In the genomic region with DNA sequence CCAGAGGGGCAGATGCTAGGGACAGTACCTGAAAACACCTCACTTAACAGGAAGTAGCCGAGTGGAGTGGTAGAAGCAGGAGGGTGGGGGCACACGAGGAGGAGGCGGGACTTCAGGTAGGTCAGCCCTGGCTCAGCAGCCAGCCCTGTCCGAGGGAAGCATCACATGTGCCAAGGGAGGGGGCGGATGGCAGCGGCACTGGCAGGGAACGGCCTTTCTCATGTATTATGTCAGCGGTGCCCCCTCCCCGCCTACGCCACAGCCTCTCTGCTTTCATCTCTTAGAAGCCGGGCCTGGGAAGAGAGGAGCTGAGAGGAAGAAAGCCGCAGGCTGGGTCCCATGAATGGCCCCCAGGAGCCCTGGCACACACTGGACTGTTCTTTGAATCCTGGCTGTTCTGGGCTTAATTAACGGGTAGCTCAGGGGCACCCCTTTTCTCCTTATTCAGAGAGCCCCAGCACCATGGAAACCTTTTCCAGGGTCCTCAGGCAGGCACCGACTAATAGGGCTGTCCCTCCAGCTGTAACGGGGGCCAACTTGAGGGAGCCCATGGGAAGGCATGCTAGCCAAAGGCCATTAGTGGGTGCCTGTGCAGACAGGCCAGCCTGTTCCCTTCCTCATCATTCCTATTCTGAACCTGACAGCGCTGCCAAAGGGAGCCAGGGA, we compare ENCODE assay signal across 8 mouse cellular contexts. TPM values are rescaled to one million over a fixed set of nuclear protein-coding genes. Genes with fewer than 3 reads are reported as not detected.
DNase-seq lines count a peak whose midpoint lies in the region; ATAC-seq lines count a peak whose summit lies in the region.

No protein-coding gene starts in this region.

- DNase-seq in Muller cell, postnatal 12 days (ENCODE audit: inconsistent ontology term): peak; percentile 88
- peak; percentile 72 to 82 for DNase-seq in cerebellum, postnatal 14 days
- DNase-seq in hindbrain, embryonic 14.5 days (ENCODE audit: low spot score): peak; percentile 54
- DNase-seq in heart, embryonic 10.5 days (ENCODE audit: low spot score): no peak
- no peak for DNase-seq in ovary, postnatal 10 days (ENCODE audit: low spot score)
- no peak for DNase-seq in testis, postnatal 14 days (ENCODE audit: low spot score)

- no peak overlapping the region for H3K4me2 ChIP-seq in hindbrain, embryonic 14.5 days (replicated peaks)
- H3K4me2 ChIP-seq in limb, embryonic 15.5 days: 0 out of 2 replicates have a peak overlapping the region, but pooled peaks have one; percentile 0
- H3K4me2 ChIP-seq in liver, embryonic 12.5 days: no peak overlapping the region

- H3K27ac ChIP-seq in hindbrain, embryonic 14.5 days: peak overlapping the region; percentile 77
- no peak overlapping the region for H3K27ac ChIP-seq in limb, embryonic 15.5 days
- H3K27ac ChIP-seq in heart, embryonic 10.5 days: no peak overlapping the region
- H3K27ac ChIP-seq in liver, embryonic 12.5 days: no peak overlapping the region

- H3K4me3 ChIP-seq in hindbrain, embryonic 14.5 days (replicated peaks; ENCODE audit: low read length): no peak overlapping the region
- no peak overlapping the region for H3K4me3 ChIP-seq in limb, embryonic 15.5 days
- H3K4me3 ChIP-seq in heart, embryonic 10.5 days: no peak overlapping the region
- H3K4me3 ChIP-seq in liver, embryonic 12.5 days: no peak overlapping the region

- WGBS in hindbrain, embryonic 14.5 days: 19% methylated on average over 16 of the region's 16 CpGs
- 36% methylated on average over 16 of the region's 16 CpGs for WGBS in limb, embryonic 15.5 days
- WGBS in heart, embryonic 10.5 days: 47% methylated on average over 16 of the region's 16 CpGs
- 62% methylated on average over 16 of the region's 16 CpGs for WGBS in liver, embryonic 12.5 days (ENCODE audit: insufficient replicate concordance)

- no peaks in the 10 kb centered on the region for H3K9me3 ChIP-seq in hindbrain, embryonic 14.5 days (ENCODE audit: control insufficient read depth, low read length)
- H3K9me3 ChIP-seq in limb, embryonic 15.5 days: no peaks in the 10 kb centered on the region
- H3K9me3 ChIP-seq in heart, embryonic 10.5 days: no peaks in the 10 kb centered on the region
- H3K9me3 ChIP-seq in liver, embryonic 12.5 days (replicated peaks): no peaks in the 10 kb centered on the region

- peaks cover 24% of the 10 kb centered on the region for H3K4me1 ChIP-seq in hindbrain, embryonic 14.5 days (replicated peaks; ENCODE audit: control insufficient read depth, insufficient read depth, low read length)
- H3K4me1 ChIP-seq in limb, embryonic 15.5 days: peaks cover 42% of the 10 kb centered on the region
- peaks cover 38% of the 10 kb centered on the region for H3K4me1 ChIP-seq in heart, embryonic 10.5 days
- peaks cover 19% of the 10 kb centered on the region for H3K4me1 ChIP-seq in liver, embryonic 12.5 days

- no peaks in the 10 kb centered on the region for H3K27me3 ChIP-seq in hindbrain, embryonic 14.5 days (ENCODE audit: control insufficient read depth, insufficient read depth, low read length)
- H3K27me3 ChIP-seq in limb, embryonic 15.5 days: no peaks in the 10 kb centered on the region
- H3K27me3 ChIP-seq in heart, embryonic 10.5 days (ENCODE audit: insufficient read depth, poor library complexity, severe bottlenecking): 0 out of 2 replicates have a peak, but pooled peaks cover 8% of the 10 kb centered on the region
- H3K27me3 ChIP-seq in liver, embryonic 12.5 days (replicated peaks): peaks cover 17% of the 10 kb centered on the region; the same call in 1 of the 2 replicates

- H3K36me3 ChIP-seq in hindbrain, embryonic 14.5 days (replicated peaks; ENCODE audit: control insufficient read depth, insufficient read depth): no peaks in the 10 kb centered on the region
- peaks cover under 1% of the 10 kb centered on the region; the same call in 1 of the 2 replicates for H3K36me3 ChIP-seq in limb, embryonic 15.5 days
- H3K36me3 ChIP-seq in heart, embryonic 10.5 days: no peaks in the 10 kb centered on the region
- H3K36me3 ChIP-seq in liver, embryonic 12.5 days: no peaks in the 10 kb centered on the region

- H3K9ac ChIP-seq in hindbrain, embryonic 14.5 days: no peak overlapping the region
- H3K9ac ChIP-seq in limb, embryonic 15.5 days: no peak overlapping the region
- no peak overlapping the region for H3K9ac ChIP-seq in liver, embryonic 12.5 days

- ATAC-seq in hindbrain, embryonic 14.5 days (ENCODE audit: low FRiP score): peak; percentile 88
- ATAC-seq in limb, embryonic 15.5 days (ENCODE audit: insufficient number of reproducible peaks, low FRiP score, low TSS enrichment, low read depth): no peak
- ATAC-seq in liver, embryonic 12.5 days: no peak

RNA-seq across cellular contexts. Expression of a gene that starts 10.9 kb away (rescaled TPM):
- polyA plus RNA-seq in hindbrain, embryonic 14.5 days (2014; fragmentation: Nextera tagmentation; extraction: Ambion mirVana): 95.0 and 98.9 TPM in 2 replicates
- 29.9 and 34.1 TPM in 2 replicates for polyA plus RNA-seq in limb, embryonic 15.5 days (2015; fragmentation: Nextera tagmentation; extraction: Ambion mirVana)
- polyA plus RNA-seq in heart, embryonic 10.5 days (2016; fragmentation: Nextera tagmentation; extraction: Ambion mirVana): 23.5 and 32.9 TPM in 2 replicates
- polyA plus RNA-seq in liver, embryonic 12.5 days (2016; fragmentation: Nextera tagmentation; extraction: Ambion mirVana): 13.0 and 15.6 TPM in 2 replicates

RNA-seq across cellular contexts. Expression of a gene that starts 42.4 kb away (rescaled TPM):
- 20.3 and 22.5 TPM in 2 replicates for polyA plus RNA-seq in hindbrain, embryonic 14.5 days (2014; fragmentation: Nextera tagmentation; extraction: Ambion mirVana)
- polyA plus RNA-seq in limb, embryonic 15.5 days (2015; fragmentation: Nextera tagmentation; extraction: Ambion mirVana): 22.3 and 23.7 TPM in 2 replicates
- polyA plus RNA-seq in heart, embryonic 10.5 days (2016; fragmentation: Nextera tagmentation; extraction: Ambion mirVana): 11.4 and 17.9 TPM in 2 replicates
- 7.0 and 7.9 TPM in 2 replicates for polyA plus RNA-seq in liver, embryonic 12.5 days (2016; fragmentation: Nextera tagmentation; extraction: Ambion mirVana)

RNA-seq across cellular contexts. Expression of a gene that starts 45.1 kb away (rescaled TPM):
- polyA plus RNA-seq in hindbrain, embryonic 14.5 days (2014; fragmentation: Nextera tagmentation; extraction: Ambion mirVana): 19.1 and 19.8 TPM in 2 replicates
- 24.4 and 25.7 TPM in 2 replicates for polyA plus RNA-seq in limb, embryonic 15.5 days (2015; fragmentation: Nextera tagmentation; extraction: Ambion mirVana)
- polyA plus RNA-seq in heart, embryonic 10.5 days (2016; fragmentation: Nextera tagmentation; extraction: Ambion mirVana): 18.6 and 19.1 TPM in 2 replicates
- 10.6 and 12.2 TPM in 2 replicates for polyA plus RNA-seq in liver, embryonic 12.5 days (2016; fragmentation: Nextera tagmentation; extraction: Ambion mirVana)

RNA-seq across cellular contexts. Expression of a gene that starts 52.6 kb away (rescaled TPM):
- 25.7 and 30.1 TPM in 2 replicates for polyA plus RNA-seq in hindbrain, embryonic 14.5 days (2014; fragmentation: Nextera tagmentation; extraction: Ambion mirVana)
- 16.9 and 19.7 TPM in 2 replicates for polyA plus RNA-seq in limb, embryonic 15.5 days (2015; fragmentation: Nextera tagmentation; extraction: Ambion mirVana)
- 3.8 and 4.7 TPM in 2 replicates for polyA plus RNA-seq in heart, embryonic 10.5 days (2016; fragmentation: Nextera tagmentation; extraction: Ambion mirVana)
- polyA plus RNA-seq in liver, embryonic 12.5 days (2016; fragmentation: Nextera tagmentation; extraction: Ambion mirVana): 7.4 and 8.3 TPM in 2 replicates

Comparison
In these comparisons a context has a peak if more than half of its experiments do, and no peak if none do; other contexts are left out.
1. DNase-seq: peak in Muller cell, postnatal 12 days (single experiment), cerebellum, postnatal 14 days (2 of 2) and hindbrain, embryonic 14.5 days (single experiment); none in heart, embryonic 10.5 days (single experiment), ovary, postnatal 10 days (single experiment) and testis, postnatal 14 days (single experiment).